Mouse (Mus musculus): ENCODE results near the gene Nfrkb.
A peak's percentile ranks its signal among the peaks of the same experiment; 100 is the strongest.

Nfrkb gene

DNA sequence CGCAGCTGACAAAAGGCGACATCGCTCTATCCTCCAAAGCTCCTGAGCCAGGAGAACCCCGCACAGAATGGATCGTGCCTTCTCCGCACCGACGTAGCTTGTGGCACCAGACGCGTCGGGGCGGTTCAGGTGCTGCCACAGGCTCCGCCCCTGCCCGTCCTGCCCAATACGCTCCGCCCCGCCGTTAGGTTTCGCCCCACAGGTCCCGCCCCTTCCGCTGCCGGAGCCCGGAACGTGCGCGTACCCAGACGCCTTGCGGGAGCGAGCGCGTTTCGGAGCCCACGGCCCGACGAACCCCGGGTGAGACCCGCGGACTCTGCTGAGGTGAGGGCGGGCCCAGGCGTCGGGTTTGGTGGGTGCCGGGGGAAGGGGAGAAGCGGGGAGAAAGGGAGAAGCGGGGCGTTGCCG lies at the start of gene Nfrkb:
TSS of gene Nfrkb (plus strand) at position 246 of the 408 bp plus-strand sequence.
- DNase-seq (ENCODE audit: low spot score): peak; percentile 90

DNA sequence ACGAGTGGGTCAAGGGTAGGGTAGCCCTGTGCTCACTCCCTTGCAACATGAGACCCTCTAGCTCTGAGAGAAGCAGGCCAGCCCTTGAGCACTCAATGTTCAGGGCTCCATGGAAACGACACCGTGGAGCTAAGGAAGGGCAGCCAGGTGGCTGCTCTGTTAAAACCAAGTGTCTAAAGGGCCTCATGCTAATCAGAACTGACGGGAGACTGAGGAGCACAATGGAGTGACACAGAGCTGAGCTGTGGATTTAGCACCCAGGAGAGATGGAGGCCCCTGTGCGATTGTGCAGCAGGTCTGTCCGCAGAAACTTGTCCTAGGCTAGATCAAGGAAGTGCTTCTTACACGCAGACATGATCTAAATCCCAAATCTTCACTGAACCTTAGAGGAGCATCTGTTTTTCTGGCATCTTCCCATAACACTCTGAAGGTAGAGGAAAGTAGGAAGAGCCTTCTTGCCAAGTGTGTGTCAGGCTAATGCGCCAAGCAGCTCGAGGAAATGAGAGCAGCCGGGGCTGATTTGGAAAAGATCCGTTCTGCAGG lies 41.6 kb upstream of the Nfrkb start:
- no peak for DNase-seq (ENCODE audit: low spot score)

DNA sequence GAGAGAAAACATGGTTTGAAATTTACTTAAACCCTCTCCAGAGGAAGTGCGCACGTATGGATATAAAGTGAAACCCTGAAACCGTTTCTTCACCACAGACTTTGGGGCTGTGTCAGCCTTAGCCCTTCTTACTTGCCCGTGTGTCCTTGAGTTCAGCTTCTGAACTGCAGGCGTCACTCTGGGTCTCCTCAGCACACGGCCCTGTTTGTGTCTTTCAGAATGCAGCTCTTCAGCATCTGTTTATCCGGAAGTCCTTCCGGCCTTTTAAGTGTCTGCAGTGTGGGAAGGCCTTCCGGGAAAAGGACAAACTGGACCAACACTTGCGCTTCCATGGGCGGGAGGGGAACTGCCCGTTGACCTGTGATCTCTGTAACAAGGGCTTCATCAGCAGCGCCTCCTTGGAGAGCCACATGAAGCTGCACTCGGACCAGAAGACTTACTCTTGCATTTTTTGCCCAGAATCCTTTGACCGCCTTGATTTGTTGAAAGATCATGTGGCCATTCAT lies 39.4 kb upstream of the Nfrkb start:
- no peak for DNase-seq (ENCODE audit: low spot score)

DNA sequence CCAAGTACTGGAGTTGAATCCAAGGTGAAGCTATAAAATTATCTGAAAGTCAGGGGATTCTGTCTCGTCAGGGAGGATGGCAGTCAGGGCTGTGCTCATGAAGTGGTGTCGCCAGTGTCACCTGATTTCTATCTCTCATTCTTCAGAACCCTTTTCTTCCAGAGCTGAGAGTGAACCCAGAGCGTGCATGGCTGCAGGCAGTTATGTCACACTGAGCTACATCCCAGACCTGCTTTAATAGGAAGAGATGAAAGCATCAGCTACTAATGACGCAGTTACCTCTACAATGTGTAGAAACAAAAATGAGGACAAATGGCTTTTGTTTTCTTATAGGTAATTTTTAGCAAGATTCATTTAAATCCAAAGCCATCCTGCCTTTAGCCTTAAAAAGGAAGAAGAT lies 37.5 kb upstream of the Nfrkb start:
- DNase-seq (ENCODE audit: low spot score): no peak

DNA sequence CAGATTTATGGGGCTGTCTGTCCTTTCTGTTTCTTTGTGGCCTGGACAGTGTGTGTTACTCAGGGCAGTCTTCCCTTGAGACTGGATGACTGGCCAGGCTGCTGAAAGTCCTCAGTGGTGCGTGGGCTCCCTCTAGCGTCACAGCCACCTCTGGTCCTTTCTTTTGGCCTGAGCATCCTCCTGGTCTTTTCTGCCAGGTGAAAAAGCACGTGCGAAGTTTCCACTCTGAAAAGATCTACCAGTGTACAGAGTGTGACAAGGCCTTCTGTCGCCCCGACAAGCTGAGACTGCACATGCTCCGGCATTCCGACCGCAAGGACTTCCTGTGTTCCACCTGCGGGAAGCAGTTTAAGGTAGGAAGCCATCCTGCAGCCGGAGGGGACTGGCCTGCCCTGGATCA lies 37.1 kb upstream of the Nfrkb start:
- peak; percentile 40 for DNase-seq (ENCODE audit: low spot score)

DNA sequence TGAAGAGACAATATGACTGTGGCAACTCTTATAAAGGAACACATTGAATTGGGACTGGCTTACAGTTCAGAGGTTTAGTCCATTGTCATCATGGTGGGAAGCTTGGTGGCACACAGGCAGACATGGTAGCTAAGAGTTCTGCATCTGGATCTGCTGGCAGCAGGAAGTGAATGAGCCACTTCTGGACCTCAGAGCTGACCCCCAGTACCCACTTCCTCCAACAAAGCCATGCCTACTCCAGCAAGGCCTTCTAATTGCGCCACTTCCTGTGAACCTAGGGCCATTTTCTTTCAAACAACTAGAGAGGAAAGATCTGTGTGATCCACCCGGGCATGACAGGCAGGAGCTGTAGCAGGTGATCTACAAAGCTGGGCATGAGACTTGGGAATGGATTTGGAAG lies 33.3 kb upstream of the Nfrkb start:
- no peak for DNase-seq (ENCODE audit: low spot score)

DNA sequence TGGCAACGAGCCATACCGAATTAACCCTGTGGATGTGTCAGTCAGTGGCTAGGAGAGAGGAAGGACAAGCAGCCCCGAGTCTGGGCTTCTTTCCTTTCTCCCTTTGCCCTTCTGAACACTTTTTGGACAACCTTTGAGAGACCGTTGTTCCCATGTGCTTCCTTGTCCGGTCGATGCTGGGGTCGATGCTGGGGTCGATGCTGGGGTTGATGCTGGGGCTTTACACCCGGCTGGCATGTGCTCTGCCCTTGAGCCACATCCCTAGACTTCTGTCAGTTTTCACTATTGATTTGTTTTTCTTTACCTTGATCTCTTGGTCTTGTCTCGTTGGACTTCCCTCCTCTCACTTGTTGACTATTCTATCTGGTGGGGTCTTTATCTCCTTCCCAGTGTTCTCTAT lies 32.5 kb upstream of the Nfrkb start:
- no peak for DNase-seq (ENCODE audit: low spot score)

DNA sequence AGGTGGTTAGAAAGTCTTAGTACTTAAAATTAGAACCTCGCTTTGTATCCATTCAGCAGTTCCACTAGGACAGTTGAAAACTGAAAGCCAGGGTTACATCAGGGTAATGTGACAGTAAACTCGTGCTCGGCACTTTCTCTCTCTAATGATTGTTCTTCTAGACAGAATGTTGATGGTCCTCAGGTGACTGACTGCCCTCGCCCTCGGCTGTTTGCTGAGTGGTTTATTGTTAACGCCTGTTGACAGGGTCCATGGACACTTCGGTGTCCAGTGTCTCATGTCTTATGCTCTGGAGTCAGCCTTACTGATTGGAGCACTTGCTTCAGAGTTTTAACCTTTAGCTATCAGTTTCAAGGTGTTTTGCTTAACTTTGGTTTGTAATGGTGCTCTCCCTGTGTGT lies 31.9 kb upstream of the Nfrkb start:
- no peak for DNase-seq (ENCODE audit: low spot score)

DNA sequence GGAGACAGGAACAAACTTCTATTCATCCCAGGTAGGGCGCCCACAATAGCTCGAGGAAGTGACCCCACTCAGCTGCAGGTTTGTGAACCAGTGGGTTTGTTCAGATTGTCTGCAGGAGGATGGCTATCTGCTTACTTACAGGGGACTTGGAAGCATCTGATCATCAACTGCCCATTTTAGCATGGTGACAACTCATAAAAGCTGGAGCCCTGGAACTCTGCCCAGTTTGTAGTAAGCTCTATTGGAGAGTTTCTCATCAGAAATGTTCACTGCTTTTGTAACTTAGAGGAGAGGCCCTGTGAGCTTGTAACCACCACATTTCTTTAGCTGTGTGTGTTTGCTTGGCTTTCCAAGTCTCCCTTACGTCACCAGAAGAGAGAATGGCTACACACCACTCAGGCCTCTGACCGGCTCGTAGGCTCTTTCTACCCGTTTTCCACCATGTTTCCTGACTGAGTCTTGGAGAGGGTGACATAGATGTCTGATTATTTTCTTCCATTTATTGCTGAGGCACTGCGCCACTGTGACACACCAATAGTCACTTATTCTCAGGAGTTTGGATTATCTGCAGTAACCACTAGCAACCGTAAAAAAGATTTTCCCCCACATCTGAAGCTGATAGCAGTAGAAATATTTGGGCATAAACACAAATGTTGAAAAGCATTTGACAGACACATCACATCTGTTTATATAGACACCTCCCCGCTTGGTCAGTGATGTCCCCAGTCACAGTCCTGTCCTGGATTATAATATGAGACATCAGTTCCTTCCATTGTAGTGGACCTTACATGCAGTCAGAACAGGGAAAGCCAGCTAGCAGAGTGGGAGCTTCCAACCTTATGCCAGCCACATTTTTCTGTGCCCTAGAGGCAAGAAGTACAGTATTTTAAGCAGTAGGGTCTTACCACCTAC lies 22.0 kb upstream of the Nfrkb start:
- DNase-seq (ENCODE audit: low spot score): no peak

DNA sequence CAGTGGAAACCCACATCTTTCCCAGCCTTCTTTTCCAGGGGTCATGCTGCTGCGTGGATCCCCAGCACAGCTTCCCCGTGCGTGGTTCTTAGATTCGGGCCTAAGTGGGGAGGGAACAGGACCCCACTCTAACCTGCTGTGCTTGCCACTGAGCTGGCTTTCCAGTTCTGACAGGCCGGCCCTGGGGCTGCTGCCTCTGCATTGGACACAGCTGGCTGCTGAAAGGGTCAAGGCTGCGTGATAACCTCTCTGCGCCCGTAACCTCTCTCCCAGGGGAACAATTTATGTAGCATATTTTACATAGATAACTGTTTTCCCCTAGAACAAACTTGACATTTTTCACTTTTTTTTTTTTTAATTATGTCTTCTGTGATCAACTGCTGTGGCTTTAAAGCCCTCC lies 20.9 kb upstream of the Nfrkb start:
- no peak for DNase-seq (ENCODE audit: low spot score)

DNA sequence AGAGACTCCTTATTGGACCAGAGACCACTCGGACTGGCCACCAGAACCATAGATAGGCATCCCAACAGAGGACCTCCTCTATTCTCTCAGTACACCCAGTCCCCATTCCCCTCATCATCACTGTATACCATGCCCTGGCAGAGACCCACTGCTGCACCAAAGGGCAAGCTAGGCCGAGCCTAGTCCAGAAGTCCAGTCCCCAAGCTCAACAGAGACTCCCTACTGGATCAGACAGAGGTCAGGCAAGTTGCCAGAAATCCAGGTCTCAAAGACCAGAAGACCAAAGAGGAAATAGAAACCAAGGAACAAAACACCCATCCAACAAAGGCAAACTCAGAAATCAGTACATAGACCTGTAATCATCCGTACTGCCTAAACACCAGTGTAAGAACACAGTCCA lies 14.3 kb upstream of the Nfrkb start:
- no peak for DNase-seq (ENCODE audit: low spot score)

DNA sequence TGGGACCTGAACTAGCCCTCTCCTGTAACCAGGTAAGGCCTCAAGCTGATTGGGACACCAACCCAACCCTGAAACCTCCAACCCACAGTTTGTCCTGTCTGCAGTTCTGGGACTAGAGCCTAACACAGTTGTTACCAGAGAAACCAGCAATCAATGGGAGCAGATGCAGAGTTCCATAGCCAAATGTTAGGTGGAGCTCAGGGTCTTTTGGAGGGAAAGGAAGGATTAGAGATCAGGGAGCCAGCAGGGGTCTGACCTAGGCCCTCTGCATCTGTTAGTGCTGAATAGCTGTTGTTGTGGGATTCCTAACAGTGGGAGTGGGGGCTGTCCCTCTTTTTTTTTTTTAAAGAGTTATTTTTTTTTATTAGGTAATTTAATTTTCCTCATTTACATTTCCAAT lies 9.3 kb upstream of the Nfrkb start:
- no peak for DNase-seq (ENCODE audit: low spot score)

DNA sequence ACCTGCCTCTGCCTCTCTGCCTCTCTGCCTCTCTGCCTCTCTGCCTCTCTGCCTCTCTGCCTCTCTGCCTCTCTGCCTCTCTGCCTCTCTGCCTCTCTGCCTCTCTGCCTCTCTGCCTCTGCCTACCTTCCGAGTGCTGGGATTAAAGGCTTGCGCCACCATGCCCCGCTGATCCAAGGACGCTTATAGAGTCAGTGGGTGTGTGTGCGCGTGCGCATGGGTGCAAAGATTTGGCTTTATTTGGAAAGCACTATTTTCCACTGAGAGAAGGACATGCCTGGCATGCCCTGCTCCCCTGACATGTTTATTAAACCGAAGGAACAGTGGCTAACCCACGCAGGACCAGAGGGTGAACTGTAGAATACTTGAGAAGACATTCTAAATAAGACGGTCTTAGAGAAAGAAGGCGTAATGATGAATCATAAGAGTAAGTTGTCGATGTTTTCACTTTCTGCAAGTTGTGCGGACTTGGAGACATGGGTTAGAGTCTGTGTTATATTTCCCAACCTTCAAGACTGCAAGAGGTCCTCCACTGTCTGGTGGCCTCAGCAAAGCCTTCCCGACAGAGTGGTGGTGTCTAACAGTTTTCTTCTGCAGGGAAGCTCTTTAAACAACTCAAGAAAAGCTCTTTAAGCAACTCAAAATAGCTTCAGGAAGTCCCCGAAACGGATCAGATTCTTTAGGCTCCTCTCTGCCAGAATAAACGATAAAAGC lies 1.0 kb upstream of the Nfrkb start:
- no peak for DNase-seq (ENCODE audit: low spot score)

DNA sequence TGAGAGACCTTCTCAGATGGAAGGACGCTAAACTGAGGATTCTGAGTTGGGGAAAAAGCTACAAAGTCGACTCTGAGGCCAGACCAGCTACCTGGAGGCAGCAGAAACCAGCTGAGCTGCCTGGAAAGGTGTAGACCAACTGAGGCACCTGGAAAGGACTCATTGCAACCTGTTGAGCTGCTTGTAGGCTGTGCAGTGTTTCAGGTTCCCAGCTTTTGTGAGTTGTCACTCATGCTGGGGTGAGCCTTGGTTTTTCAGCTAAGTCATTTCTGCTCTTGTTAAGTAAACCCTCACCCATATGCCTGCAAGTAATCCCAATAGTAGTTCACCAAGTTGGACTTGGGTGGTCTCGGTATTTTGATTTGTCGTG lies 507 bp upstream of the Nfrkb start:
- no peak for DNase-seq (ENCODE audit: low spot score)

DNA sequence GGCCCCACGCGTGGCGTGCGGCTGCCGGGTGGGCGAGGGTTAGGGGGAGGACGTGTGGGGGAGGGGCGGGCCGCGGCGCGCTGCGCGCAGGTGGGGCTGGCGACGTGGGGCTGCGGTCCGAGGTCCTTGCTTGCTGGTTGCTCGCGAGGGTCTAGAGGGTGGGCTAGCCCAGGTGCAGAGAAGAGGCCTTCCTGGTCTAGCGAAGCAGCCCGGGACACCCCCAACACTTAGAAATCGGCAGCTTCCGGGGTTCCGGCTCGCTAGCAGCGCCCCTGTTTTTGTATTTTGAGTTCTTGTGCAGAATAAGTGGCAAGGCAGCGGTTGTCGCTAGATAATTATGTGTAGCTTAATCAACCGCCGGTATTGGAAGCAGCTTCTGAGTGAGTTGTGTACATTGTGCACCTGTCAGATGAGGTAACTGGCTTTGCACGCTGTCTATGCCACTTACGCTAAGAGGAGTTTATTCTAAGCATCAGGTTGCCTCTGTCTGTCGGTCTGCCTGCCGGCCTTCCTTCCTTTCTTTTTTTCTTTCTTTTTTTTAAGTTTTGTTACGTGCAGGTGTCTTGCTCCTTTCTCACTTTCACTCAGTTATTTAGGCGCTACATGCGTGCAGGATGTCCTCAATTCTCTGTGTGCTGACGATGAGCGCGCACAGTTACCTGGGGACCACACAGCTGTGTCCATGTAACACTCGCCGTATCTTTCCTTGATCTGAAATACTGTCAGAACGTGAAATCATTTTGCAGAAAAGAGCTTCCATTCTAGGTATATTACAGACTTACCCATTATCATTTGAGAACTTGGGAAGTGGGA lies 582 bp downstream of the Nfrkb start:
- DNase-seq (ENCODE audit: low spot score): peak; percentile 32

DNA sequence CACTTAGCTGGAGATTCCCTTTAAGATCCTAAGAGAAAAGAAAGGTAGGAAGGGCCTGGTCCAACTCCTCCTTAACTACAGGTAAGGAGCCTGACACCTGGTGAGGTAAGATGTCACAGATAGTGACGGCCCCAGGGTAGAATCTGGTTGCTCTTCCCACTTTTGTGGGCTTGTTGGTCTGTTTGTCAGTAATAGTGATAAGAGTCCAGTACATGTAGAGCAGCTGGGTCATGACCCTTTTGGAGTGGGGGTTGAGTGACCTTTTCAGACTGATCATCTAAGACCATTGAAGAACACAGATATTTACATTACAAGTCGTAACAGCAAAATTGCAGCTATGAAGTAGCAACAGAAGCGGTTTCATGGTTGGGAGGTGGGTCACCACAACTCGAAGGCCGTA lies 1.2 kb downstream of the Nfrkb start:
- peak; percentile 4 for DNase-seq (ENCODE audit: low spot score)

DNA sequence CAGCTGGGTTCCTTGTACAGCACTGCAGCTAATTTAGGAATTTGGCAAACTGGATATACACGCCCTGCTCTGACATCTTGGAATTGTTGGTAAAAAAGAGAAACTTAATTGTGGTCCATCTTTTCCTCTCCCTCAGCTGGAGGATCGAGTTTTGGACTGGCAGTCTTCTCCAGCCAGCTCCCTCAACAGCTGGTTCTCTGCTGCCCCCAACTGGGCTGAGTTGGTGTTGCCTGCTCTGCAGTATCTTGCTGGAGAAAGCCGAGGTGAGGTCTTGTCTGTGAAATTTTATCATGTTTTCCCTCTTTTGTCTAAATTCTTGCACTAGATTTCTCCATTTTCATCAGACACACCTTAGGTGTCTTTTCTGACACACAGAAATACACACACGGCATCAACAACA lies 14.4 kb downstream of the Nfrkb start:
- peak; percentile 53 for DNase-seq (ENCODE audit: low spot score)

DNA sequence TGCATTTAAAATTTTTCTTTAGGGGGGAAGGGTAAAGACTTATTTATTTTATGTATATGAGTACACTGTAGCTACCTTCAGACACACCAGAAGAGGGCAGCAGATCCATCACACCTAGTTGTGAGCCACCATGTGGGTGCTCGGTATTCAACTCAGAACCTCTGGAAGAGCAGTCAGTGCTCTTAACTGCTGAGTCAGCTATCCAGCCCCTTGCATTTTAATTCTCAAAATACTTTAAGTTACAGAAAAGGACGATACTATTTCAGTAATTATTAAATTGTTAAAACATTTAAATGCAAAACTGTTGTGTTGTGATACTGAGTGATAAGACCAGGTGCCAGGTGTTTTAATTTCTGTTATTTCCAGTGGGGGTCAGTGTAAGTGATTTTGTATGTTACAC lies 18.3 kb downstream of the Nfrkb start:
- no peak for DNase-seq (ENCODE audit: low spot score)

DNA sequence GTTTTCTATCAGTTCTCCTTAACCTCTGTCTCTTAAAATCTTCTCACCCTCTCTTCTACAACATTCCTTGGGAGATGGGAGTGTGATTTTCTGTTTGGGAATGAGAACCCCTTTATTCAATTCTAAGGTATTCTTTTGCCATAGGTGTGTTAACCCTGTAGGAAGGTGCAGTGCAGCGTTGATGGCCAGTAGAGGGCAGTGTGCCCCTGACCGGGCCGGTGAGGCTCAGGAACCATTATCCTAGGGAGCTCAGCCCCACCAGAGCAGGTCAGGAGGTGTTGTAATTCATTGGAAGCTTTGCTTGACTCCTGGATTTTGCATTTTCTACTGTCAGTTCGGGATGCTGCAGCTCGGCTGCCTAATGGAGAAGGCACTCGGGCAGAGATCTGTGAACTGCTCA lies 19.2 kb downstream of the Nfrkb start:
- DNase-seq (ENCODE audit: low spot score): no peak

DNA sequence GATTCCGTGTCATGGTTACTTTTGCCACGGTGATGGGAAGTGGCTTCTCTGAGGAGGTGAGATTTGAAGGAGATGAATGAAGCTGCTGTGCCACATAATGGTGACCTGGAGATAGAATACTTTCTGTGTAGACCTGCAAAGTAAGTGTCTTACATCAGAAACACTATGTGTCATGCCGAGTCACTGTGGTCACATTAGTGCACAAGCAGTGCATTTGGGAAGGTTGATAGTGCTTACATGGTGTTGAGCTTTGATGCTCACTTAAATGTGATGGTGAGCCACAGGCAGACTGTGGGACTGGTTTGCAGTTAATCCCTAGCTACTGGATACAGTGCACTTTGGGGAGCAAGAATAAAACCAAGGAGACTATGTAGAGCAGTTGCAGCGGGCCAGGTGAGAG lies 26.2 kb downstream of the Nfrkb start:
- DNase-seq (ENCODE audit: low spot score): no peak

DNA sequence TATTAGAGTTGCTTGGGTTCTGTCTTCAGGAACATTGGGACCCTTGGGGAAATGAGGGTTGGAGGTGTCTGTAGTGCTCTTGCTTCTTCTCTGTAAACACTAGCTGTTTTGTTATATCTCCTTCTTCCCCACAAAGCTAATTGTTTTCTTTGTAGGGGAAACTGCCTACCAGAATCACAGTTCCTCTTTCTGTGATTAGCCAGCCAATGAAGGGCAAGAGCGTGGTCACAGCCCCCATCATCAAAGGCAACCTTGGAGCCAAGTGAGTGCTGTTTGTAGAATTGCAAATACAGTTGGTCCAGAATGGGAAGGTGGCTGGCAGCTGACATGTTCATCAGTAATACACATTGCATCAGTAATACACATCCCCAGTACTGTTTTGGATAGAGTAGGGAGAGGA lies 32.8 kb downstream of the Nfrkb start:
- no peak for DNase-seq (ENCODE audit: low spot score)

DNA sequence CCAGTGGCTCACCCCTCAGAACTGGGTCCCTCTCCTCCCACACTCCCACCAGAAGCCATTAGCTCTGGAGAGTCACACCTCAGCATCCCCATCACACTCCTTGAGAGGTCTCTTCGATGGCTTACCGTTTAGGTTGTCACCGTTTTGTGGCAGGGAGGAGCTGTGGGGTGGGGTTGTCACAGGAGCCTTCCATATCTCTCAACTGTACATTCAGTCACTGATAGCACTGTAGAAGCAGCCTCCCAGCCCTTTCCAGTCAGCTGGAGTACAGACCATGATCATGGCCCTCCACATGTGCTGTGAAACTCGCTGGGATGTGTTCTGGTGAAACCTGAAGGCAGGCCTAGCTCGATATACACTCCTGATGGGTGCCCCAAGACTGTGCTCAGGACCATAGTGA lies 36.2 kb downstream of the Nfrkb start:
- peak; percentile 48 for DNase-seq (ENCODE audit: low spot score)

Measured in c-Kit-positive CD71-positive TER-119-positive erythroid progenitor cells, embryonic 14.5 days (primary cell).